Mouse (Mus musculus) testis, adult 2 months (tissue): Measurements from ENCODE around the gene Otop3. TPM values are rescaled to one million over a fixed set of nuclear protein-coding genes. Genes with fewer than 3 reads are reported as not detected.

Experiments used
- H3K27ac ChIP-seq: fragments of 200-500 bp; 2 replicates; pipeline ENCODE4 v1.5.1; 2012; ENCODE audit warnings: low read depth, low read length; ENCODE audit not compliant: control insufficient read depth, insufficient read depth
- H3K27me3 ChIP-seq: fragments of 200-500 bp; 2 replicates; pipeline ENCODE4 v1.6.1; 2012; ENCODE audit warnings: mild to moderate bottlenecking, low read length, moderate library complexity; ENCODE audit not compliant: control insufficient read depth, insufficient read depth
- H3K36me3 ChIP-seq: fragments of 200-500 bp; 2 replicates; pipeline ENCODE4 v1.6.1; 2012; ENCODE audit warnings: mild to moderate bottlenecking, low read length; ENCODE audit not compliant: control insufficient read depth, insufficient read depth
- H3K4me1 ChIP-seq: fragments of 200-500 bp; 2 replicates; pipeline ENCODE4 v1.6.1; 2012; ENCODE audit warnings: low read length; ENCODE audit not compliant: control insufficient read depth, insufficient read depth
- H3K4me3 ChIP-seq: fragments of 200-500 bp; 2 replicates; pipeline ENCODE4 v1.5.1; 2012; ENCODE audit warnings: low read depth, mild to moderate bottlenecking, low read length, moderate library complexity, mixed read lengths; ENCODE audit not compliant: control insufficient read depth
- CTCF ChIP-seq: fragments of 200-500 bp; IDR thresholded peaks from 2 replicates; pipeline ENCODE4 v1.5.1; 2012; ENCODE audit warnings: low read depth, mild to moderate bottlenecking, inconsistent platforms, low read length, moderate library complexity; ENCODE audit not compliant: control insufficient read depth, insufficient read depth, insufficient replicate concordance
- POLR2A ChIP-seq: fragments of 200-500 bp; IDR thresholded peaks from 2 replicates; pipeline ENCODE4 v1.6.1; 2012; ENCODE audit warnings: low read depth, mild to moderate bottlenecking, inconsistent platforms, low read length, moderate library complexity; ENCODE audit not compliant: control insufficient read depth
- polyA plus RNA-seq: library from polyadenylated mRNA; depleted of rRNA; stranded (reverse); fragments of >200 nt; gene quantifications from 2 replicates; pipeline ENCODE4 v1.2.3, GENCODE M21; 2012

Gene Otop3
- polyA plus RNA-seq, 1 experiment: 0.17 TPM

DNA sequence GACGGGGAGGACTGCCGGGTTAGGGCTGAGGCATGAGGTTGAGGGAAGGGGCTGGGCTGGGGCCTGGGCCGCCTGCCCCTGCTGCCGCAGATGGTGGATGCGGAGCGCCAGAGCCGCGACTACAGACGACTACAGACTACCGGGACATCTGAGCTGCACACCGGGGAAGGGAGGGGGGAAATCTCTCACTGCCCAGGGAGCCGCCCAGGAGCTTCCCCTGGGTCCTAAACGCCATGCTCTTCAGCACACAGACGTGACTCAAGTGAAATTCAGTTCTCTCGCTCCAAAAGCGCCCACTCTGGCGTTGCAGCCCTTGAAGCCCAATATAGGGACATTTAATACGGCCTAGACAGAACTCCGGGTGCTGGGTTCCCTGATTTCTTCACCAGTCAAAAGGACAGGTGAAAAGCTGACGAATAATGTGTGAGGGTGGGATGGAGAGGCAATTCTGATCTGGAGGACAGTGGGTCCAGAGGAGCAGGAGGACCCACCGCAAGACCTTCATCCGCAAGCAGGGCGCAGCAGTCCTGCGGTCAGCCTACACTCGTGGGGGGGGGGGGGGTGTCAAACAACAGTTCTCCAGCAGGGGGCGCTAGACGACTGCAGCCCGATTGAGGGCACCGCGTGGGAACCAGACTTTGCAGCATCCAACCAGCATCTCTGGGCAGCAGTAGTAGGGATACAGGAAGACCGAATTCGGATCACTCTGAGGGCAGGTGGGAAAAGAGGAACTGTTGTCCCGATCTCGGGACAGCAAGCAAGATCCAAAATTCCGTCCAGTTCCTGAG is 12.4 kb upstream of the Otop3 start, which contains the start of gene Ush1g:
TSS of gene Ush1g (minus strand) at position 136 of the 788 bp plus-strand sequence.
- H3K36me3 ChIP-seq: no peaks in the 10 kb centered on the region
- H3K4me3 ChIP-seq: no peak within 1 kb of the TSS; the same call in 1 of the 2 replicates
- peaks cover 14% of the 10 kb centered on the region for H3K4me1 ChIP-seq
- H3K27me3 ChIP-seq: no peaks in the 10 kb centered on the region
- H3K27ac ChIP-seq: no peak within 1 kb of the TSS
- TF ChIP-seq POLR2A (no peak), CTCF (peak; percentile 93)

DNA sequence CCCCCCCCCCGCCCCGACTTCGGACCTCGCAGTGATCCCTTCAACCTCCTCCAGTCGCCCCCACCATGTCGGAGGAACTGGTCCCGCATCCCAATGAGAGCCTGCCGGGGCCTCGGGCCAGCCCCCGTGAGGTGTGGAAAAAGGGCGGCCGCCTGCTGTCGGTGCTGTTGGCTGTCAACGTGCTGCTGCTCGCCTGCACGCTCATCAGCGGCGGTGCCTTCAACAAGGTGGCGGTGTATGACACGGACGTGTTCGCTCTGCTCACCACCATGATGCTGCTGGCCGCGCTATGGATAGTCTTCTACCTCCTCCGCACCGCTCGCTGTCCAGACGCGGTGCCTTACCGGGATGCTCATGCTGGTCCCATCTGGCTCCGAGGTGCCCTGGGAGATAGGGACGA is 11.2 kb upstream of the Otop3 start:
- no peak for TF ChIP-seq POLR2A
- no peak for TF ChIP-seq CTCF
- H3K27me3 ChIP-seq: no peaks in the 10 kb centered on the region
- H3K36me3 ChIP-seq: no peaks in the 10 kb centered on the region
- H3K4me3 ChIP-seq: no peak overlapping the region
- H3K27ac ChIP-seq: no peak overlapping the region
- peaks cover 11% of the 10 kb centered on the region for H3K4me1 ChIP-seq

DNA sequence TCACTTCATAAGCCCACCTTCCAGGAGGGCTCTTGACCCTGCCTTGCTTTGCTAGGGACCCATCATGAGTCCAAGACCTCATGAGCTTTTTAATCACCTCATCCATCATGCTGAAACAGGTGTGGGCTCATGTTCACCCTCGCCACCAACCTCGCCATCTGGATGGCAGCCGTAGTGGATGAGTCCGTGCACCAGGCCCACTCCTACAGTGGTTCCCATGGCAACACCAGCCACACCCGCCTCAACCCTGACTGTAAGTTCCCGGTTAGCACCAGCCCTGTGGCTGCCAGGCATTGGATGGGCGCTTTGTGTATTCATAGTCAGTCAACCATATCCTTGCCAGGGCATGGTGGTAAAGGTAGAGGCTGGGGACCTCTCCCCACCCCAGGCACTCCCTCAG is 7.8 kb upstream of the Otop3 start:
- H3K36me3 ChIP-seq: no peaks in the 10 kb centered on the region
- H3K4me3 ChIP-seq: no peak overlapping the region
- TF ChIP-seq POLR2A: peak; percentile 35; the same call in 1 of the 2 replicates
- no peak for TF ChIP-seq CTCF
- H3K4me1 ChIP-seq: peaks cover 11% of the 10 kb centered on the region
- H3K27ac ChIP-seq: no peak overlapping the region
- no peaks in the 10 kb centered on the region; the same call in 1 of the 2 replicates for H3K27me3 ChIP-seq

DNA sequence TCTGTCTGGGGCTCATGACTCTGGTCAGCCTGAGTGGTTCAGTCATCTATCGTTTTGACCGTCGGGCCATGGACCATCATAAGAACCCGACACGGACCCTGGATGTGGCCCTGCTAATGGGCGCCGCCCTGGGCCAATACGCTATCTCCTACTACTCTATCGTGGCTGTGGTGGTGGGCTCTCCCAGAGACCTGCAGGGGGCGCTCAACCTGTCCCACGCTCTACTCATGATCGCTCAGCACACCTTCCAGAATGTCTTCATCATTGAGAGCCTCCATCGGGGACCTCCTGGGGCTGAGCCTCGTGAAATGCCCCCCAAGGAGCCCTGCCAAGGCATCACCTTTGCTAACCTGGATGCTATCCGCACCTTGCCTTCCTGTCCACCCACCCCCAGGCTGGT is 5.2 kb upstream of the Otop3 start:
- Histone ChIP-seq H3K4me3 (peak overlapping the region; percentile 67), H3K27me3 (no peaks in the 10 kb centered on the region; the same call in 1 of the 2 replicates), H3K27ac (no peak overlapping the region), H3K36me3 (no peaks in the 10 kb centered on the region), H3K4me1 (peaks cover 9% of the 10 kb centered on the region)
- TF ChIP-seq POLR2A: no peak
- peak; percentile 66; the same call in 1 of the 2 replicates for TF ChIP-seq CTCF

DNA sequence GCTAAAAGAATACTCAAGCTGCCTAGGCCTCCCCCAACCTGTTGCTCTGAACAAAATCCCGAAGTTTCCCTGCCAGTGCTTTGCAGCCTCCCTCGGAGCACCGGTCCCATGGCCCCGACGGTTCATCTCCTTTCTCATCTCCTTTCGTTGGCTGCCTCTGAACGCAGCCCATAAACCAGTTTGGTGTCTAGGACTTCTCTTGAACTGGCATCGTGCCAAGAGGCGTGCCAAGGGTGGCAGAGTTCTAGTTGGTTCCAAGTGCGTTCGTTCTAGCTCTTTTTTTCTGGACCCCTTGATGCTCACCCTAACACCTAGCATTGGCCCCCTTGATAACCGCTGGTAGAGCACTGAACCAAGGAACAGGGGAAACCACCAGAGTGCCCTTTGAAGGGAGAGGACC is 692 bp downstream of the Otop3 start:
- Histone ChIP-seq H3K27ac (no peak overlapping the region), H3K36me3 (no peaks in the 10 kb centered on the region), H3K4me1 (peaks cover 6% of the 10 kb centered on the region), H3K4me3 (no peak overlapping the region), H3K27me3 (no peaks in the 10 kb centered on the region)
- no peak for TF ChIP-seq POLR2A
- no peak for TF ChIP-seq CTCF

DNA sequence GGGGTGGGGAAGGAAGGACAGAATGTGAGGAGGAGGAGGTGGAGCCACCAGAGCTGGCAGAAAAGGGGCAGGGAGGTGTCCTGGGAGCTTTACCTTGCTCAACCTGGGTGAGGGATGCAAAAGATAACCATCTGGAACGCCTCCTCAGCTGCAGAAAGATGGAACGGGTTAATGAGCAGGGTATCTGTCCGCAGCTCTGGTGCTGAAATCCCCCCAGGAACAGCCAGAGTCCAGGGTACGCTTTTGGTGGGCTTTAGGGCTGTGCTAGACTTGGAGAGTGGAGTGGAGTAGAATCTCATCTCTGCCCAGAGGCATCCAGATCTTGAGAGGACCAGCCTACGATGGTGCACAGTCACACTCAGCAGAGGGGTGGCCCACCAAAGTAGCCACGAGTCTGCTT is 1.6 kb downstream of the Otop3 start:
- H3K4me3 ChIP-seq: no peak overlapping the region
- H3K27me3 ChIP-seq: no peaks in the 10 kb centered on the region
- no peaks in the 10 kb centered on the region for H3K36me3 ChIP-seq
- no peak overlapping the region for H3K27ac ChIP-seq
- H3K4me1 ChIP-seq: peaks cover 6% of the 10 kb centered on the region
- TF ChIP-seq CTCF (no peak), POLR2A (no peak)

DNA sequence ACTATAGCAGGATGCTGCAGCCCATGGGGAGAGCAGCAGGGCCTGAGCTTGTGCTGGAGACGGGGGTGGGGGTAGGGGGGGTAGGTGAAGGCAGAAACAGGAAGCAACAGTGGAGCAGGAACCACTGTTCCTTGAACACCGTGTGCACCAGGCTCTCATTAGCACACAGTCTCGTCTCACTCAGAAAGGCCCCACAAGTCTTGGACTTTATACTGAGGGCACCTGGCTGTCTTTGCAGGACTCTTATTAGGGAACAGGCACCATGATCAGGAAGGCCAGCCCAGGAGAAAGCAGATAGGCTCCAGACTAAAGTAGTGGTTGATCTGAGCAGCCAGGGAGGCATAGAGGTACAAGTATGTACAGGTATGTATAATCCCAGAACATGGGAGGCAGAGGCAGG is 2.8 kb downstream of the Otop3 start:
- Histone ChIP-seq H3K27ac (no peak overlapping the region), H3K4me3 (no peak overlapping the region), H3K36me3 (no peaks in the 10 kb centered on the region), H3K27me3 (no peaks in the 10 kb centered on the region), H3K4me1 (peaks cover 6% of the 10 kb centered on the region)
- TF ChIP-seq POLR2A (no peak), CTCF (no peak)
